Mouse (Mus musculus) megakaryocyte-erythroid progenitor cell, adult 5-6 weeks (primary cell): Measurements from ENCODE around the gene Dph6. TPM values are rescaled to one million over a fixed set of nuclear protein-coding genes. Genes with fewer than 3 reads are reported as not detected.
A peak's percentile ranks its signal among the peaks of the same experiment; 100 is the strongest.
"Not testable (repeated sequence)": the region's sequence is repeated elsewhere in the genome, so short reads cannot be mapped to it uniquely, and the experiment has no call there.

ENCODE experiments used
- ATAC-seq: replicated peaks from 2 replicates; pipeline ENCODE4 v1.8.0; 2016; ENCODE audit warnings: mild to moderate bottlenecking, inconsistent platforms; ENCODE audit not compliant: severe bottlenecking, poor library complexity, low FRiP score, low TSS enrichment
- total RNA-seq, 2 experiments: library from RNA; stranded (forward) in 1 of 2; stranded (reverse) in 1 of 2; fragments of 200-1000, 215-1000 nt in 1 of 2; fragments of >200 nt in 1 of 2; fragmentation: Nextera tagmentation in 1 of 2; gene quantifications; 2 replicates each; pipeline ENCODE4 v1.2.3; 2014 to 2017

Gene Dph6
- total RNA-seq (2014; fragmentation: Nextera tagmentation) (30.6 and 35.7 TPM in 2 replicates), total RNA-seq (2017) (20.3 and 21.9 TPM in 2 replicates)

GRCm38 (mm10) chr2:114654365-114655239, at the start of gene Dph6:
TSS of gene Dph6 (minus strand) at chr2:114654964.
- ATAC-seq, result peak; percentile 99

GRCm38 (mm10) chr2:114700966-114701685, 46.4 kb upstream of the Dph6 start:
- no peak for ATAC-seq

- peak; percentile 74 for ATAC-seq
These were observed 36.8 kb upstream of the Dph6 start for GRCm38 (mm10) chr2:114691607-114692006.

- ATAC-seq, result no peak
These were observed 32.7 kb upstream of the Dph6 start for GRCm38 (mm10) chr2:114687483-114687882.

- no peak for ATAC-seq
These were observed 32.3 kb upstream of the Dph6 start for GRCm38 (mm10) chr2:114687081-114687480.

- no peak for ATAC-seq
These were observed 19.1 kb upstream of the Dph6 start for GRCm38 (mm10) chr2:114673831-114674230.

- no peak for ATAC-seq
These were observed 16.2 kb upstream of the Dph6 start for GRCm38 (mm10) chr2:114670983-114671382.

- ATAC-seq, result no peak
These were observed 4.2 kb upstream of the Dph6 start for GRCm38 (mm10) chr2:114658954-114659353.

- no peak for ATAC-seq
These were observed 8.5 kb downstream of the Dph6 start for GRCm38 (mm10) chr2:114646240-114646639.

GRCm38 (mm10) chr2:114643832-114644231, 10.9 kb downstream of the Dph6 start:
- no peak for ATAC-seq

- ATAC-seq, result no peak
These were observed 30.1 kb downstream of the Dph6 start for GRCm38 (mm10) chr2:114624683-114625082.

- ATAC-seq, result no peak
These were observed 32.2 kb downstream of the Dph6 start for GRCm38 (mm10) chr2:114622550-114622939.

GRCm38 (mm10) chr2:114621781-114622549, 32.8 kb downstream of the Dph6 start:
- ATAC-seq, result no peak

GRCm38 (mm10) chr2:114611576-114611975, 43.2 kb downstream of the Dph6 start:
- ATAC-seq, result no peak

GRCm38 (mm10) chr2:114610110-114610509, 44.7 kb downstream of the Dph6 start:
- ATAC-seq, result no peak

GRCm38 (mm10) chr2:114605202-114605601, 49.6 kb downstream of the Dph6 start:
- ATAC-seq, result not testable (repeated sequence)

- ATAC-seq, result no peak
These were observed 53.6 kb downstream of the Dph6 start for GRCm38 (mm10) chr2:114601174-114601573.

- no peak for ATAC-seq
These were observed 55.0 kb downstream of the Dph6 start for GRCm38 (mm10) chr2:114599793-114600192.

GRCm38 (mm10) chr2:114593393-114593792, 61.4 kb downstream of the Dph6 start:
- no peak for ATAC-seq

GRCm38 (mm10) chr2:114580714-114581113, 74.0 kb downstream of the Dph6 start:
- no peak for ATAC-seq
